Mouse (Mus musculus) embryonic fibroblast, embryonic 13.5 days (primary cell): ENCODE results near the gene Man1a2. TPM values are rescaled to one million over a fixed set of nuclear protein-coding genes. Genes with fewer than 3 reads are reported as not detected.

ENCODE experiments used
- H3K27ac ChIP-seq: 2 replicates; pipeline ENCODE4 v1.5.1; 2012; ENCODE audit warnings: low read length, control low read depth, inconsistent platforms; ENCODE audit not compliant: insufficient read depth
- H3K4me1 ChIP-seq: 2 replicates; pipeline ENCODE4 v1.6.1; 2011; ENCODE audit warnings: low read length; ENCODE audit not compliant: control insufficient read depth, insufficient read depth
- H3K4me3 ChIP-seq: 2 replicates; pipeline ENCODE4 v1.5.1; 2011; ENCODE audit warnings: mild to moderate bottlenecking, control low read depth, low read length; ENCODE audit not compliant: insufficient read depth
- CTCF ChIP-seq: IDR thresholded peaks from 2 replicates; pipeline ENCODE4 v1.5.1; 2011; ENCODE audit warnings: mild to moderate bottlenecking, control low read depth, low read length, moderate library complexity, borderline replicate concordance; ENCODE audit not compliant: insufficient read depth
- POLR2A ChIP-seq: IDR thresholded peaks from 2 replicates; pipeline ENCODE4 v1.6.1; 2011; ENCODE audit warnings: low read depth, mild to moderate bottlenecking, control low read depth, low read length, moderate library complexity
- polyA plus RNA-seq: library from polyadenylated mRNA; stranded (reverse); fragments of >200 nt; gene quantifications from 2 replicates; pipeline ENCODE4 v1.2.4, GENCODE M21; 2011; ENCODE audit warnings: low read depth; ENCODE audit not compliant: missing spikeins, insufficient read length

Man1a2 gene
- polyA plus RNA-seq, 1 experiment = 148 TPM

DNA sequence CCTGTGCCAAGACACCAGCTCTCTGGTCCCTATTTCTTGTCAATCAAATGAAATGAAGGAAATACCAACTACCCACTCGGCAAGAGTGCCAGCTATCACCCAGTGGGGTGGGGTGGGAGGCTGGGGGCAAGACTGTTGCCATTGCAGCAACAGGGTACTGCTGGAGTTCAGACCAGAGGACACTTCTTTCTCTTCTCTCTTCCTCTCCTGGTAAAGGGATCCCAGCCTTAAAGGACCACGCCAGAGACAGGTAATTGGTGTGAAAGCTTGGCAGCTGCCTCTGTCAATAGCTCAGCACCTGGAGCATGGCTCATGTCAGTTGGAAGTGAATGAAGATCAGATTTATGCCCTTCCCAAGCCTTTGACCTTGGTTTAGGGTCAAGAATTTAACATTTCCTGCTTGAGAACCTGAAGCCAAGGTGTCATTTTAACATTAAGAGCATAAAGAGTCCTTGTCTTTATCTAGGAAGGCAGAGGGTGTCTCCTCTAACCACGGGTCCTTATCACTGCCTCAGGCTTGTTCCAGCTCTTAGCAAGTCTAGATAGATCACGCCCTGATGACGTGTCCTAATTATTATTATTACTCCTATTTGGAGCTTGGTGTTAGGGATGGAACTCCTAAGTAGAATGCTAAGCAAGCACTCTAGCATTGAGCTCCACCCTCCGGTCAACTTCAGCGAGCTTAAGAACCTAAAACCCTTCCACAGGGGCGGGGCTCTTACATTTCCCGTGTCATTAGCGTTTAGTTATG is 138.0 kb downstream of the Man1a2 start:
- Histone ChIP-seq H3K27ac (no peak overlapping the region), H3K4me1 (no peaks in the 10 kb centered on the region), H3K4me3 (no peak overlapping the region)
- TF ChIP-seq CTCF (no peak), POLR2A (no peak)

DNA sequence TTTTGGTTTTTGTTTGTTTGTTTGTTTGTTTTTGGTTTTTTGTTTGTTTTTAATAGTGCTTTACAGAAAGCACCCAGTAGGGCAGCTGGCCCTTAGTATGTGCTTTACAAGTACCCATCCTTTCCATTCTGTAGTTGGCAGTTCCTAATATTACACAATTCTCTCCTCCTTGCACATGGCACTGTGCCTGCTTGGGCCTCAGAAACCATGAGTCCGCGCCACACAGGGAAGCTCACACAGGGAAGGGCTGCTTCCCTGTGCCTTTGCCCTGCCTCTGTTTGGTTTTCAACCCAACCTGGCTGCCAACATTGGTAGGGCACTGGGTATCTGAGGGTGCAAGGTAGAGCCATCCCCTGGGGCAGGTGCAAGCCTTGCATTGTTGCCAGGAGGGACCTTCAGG is 148.6 kb downstream of the Man1a2 start:
- H3K4me3 ChIP-seq = no peak overlapping the region
- no peak overlapping the region for H3K27ac ChIP-seq
- H3K4me1 ChIP-seq = no peaks in the 10 kb centered on the region
- TF ChIP-seq CTCF (no peak), POLR2A (no peak)

DNA sequence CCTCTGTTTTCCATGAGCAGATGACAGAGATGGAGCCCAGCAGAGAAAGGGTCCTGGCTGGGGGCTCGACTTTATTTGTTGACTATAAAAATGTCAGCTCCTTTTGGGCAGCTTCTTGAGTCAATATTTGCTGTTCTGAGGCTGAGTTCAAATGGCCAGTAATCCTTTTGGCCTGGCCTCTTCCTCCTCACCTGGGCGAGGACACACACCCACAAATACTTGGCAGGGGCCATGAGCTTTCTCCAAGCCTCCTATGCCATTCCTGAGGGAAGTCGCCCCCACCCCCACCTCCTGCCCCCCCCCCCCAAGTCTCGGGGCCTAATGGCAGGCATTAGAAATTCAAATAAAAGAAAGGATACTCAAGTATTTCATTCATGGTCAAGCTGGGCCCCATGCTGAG is 149.4 kb downstream of the Man1a2 start:
- no peak overlapping the region for H3K27ac ChIP-seq

DNA sequence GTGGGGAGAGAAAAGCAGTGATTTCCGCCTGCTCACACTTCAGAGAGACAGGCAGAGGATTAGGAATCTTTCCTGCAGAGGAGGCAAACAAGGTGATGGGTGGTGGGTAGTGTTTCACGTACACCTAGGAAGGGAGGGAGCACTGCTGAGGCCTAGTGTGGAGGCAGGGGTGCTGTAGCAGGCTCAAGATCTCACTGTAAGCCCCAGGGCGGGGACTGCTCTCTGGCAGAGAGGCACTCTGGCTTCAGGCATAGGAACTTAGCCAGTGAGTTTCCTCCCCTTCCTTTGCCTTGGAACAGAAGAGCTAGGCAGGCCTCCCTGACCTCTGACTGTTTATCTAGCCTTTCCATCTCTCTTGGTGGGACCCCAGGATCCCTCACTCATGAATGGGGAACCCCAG is 150.0 kb downstream of the Man1a2 start:
- TF ChIP-seq CTCF = no peak
- TF ChIP-seq POLR2A = no peak
- no peak overlapping the region for H3K4me3 ChIP-seq
- H3K27ac ChIP-seq = no peak overlapping the region
- no peaks in the 10 kb centered on the region for H3K4me1 ChIP-seq

More for the DNA sequence above, 149.4 kb downstream of the Man1a2 start:
- Histone ChIP-seq H3K4me3 (no peak overlapping the region), H3K4me1 (no peaks in the 10 kb centered on the region)
- TF ChIP-seq POLR2A (no peak), CTCF (no peak)

DNA sequence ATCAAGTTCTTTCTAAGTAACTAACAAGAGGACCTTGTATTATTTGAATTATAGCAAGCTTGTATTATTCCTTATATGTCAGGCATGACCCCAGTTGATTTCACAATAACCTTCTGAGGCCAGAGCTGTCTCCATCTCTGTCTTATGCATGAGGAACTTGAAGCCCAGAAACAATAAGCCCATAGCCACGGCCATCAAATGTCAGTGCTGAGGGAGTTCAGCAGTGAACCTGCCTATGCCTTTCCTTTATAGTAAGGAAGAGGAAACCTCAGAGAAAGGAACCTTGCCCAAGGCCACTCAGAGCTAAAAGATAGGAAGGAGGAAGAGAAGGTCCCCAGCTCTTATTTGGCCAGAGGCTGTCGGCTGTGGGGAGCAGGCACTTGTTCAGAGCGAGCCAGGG is 150.9 kb downstream of the Man1a2 start:
- Histone ChIP-seq H3K4me1 (no peaks in the 10 kb centered on the region), H3K27ac (no peak overlapping the region), H3K4me3 (no peak overlapping the region)
- TF ChIP-seq POLR2A (no peak), CTCF (no peak)

DNA sequence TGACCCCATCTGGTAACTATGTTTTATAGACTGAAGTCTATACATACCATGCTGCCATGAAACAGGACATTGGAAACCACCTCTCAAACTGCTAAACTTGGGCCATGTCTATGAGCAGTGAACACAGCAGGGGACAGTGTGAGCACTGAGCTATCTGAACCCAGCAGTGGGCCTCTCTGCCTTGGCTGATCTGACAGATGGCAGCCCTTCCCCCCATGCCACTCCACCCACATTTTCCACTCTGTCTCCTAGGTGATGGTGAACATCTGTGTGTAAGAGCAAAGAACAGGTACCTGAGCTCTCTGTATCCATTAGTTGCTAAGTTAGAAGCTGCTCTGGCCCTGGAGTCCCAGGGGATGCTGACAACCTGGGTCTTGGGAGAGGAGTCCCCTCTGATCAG is 151.9 kb downstream of the Man1a2 start:
- no peak overlapping the region for H3K4me3 ChIP-seq
- TF ChIP-seq POLR2A (no peak), CTCF (no peak)
- no peak overlapping the region for H3K27ac ChIP-seq
- H3K4me1 ChIP-seq = no peaks in the 10 kb centered on the region

DNA sequence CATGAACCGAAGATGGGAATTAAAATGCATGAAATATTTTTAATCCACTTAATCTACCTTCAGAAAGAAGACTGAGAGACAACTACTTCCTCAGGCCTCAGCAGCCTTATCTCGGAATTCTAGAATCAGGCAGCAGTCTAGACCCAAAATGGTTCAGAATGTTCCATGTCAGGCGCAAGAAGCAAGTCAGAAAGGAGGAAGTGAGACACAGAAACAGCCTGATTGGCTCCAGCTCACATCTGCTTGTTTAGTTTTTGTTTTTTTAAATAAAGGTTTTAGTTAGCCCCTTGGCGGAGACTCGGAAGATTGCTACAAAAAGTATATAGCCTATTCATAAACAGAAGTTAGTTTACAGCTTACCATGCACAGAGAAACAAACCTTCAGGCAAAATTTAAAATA is 154.4 kb downstream of the Man1a2 start:
- TF ChIP-seq POLR2A (no peak), CTCF (no peak)
- no peaks in the 10 kb centered on the region for H3K4me1 ChIP-seq
- no peak overlapping the region for H3K4me3 ChIP-seq

DNA sequence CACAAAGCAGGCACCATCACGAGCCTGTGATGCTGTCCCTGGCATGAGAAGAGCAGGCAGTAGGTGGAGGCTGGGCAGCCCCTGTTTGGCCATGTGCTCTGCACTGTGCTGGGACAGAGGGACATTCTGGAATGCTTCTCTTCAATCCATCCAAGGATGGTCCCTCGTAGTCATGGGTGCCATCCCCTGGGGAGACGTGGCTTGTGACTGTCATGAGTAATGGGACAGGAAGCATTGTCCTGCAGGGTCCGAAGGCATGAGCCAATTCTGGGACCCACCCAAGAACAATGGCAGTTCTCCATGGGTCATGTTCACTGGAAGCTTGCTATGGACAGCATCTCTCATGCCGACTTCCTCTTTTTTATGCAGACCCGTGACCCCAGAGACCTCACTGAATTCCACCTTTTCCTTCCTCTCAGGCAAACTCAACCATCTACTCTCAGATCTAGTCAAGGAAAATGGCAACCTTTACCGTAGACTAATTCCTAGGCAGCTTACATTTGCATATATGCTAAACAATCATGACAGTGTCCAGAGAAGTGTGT is 155.0 kb downstream of the Man1a2 start:
- TF ChIP-seq POLR2A (no peak), CTCF (no peak)
- Histone ChIP-seq H3K4me3 (no peak overlapping the region), H3K4me1 (no peaks in the 10 kb centered on the region), H3K27ac (no peak overlapping the region)

More for the DNA sequence above, 154.4 kb downstream of the Man1a2 start:
- no peak overlapping the region for H3K27ac ChIP-seq

DNA sequence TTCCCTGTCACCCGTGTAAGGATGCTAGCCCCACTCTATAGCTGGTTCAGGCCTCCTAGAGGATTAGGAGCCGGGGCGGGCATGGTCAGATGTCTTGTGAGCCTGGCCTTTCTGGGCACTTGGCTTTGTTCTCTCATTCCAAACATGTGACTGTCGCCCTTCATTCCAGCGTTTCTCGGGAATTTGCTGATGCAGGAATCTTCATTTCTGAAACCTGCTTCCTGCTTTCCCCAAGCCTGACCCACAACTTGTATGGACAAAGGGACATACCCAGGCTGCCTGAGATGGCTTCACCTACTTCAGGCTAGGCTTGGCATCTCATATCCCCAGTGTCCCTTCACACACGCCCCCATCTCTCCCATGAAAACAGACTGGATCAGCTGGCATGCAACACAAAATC is 162.6 kb downstream of the Man1a2 start:
- Histone ChIP-seq H3K4me1 (no peaks in the 10 kb centered on the region), H3K27ac (no peak overlapping the region), H3K4me3 (no peak overlapping the region)
- TF ChIP-seq CTCF (no peak), POLR2A (no peak)

DNA sequence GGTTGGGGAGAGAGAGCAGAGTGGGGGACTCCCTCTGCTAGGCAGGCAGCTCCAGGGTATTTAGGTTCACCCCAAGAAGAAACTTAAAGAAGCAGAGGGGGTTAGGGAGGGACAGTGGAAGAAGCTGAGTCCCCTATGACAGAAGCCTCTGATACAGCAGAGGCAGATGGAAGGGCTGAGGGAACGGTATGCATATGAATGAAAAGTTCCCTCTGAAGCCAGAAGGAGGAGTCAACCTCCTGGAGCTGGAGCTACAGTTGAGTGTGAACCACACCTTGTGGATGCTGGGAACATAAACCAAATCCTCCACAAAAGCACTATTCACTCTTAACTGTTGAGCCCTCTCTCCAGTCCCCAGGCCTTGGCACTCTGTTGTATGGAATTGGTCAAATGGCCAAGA is 163.7 kb downstream of the Man1a2 start:
- Histone ChIP-seq H3K27ac (no peak overlapping the region), H3K4me3 (no peak overlapping the region), H3K4me1 (no peaks in the 10 kb centered on the region)
- TF ChIP-seq CTCF = no peak
- TF ChIP-seq POLR2A = no peak
